Mouse (Mus musculus) limb, embryonic 12.5 days (tissue): ENCODE measurements at regions not wholly inside any gene's neighbourhood (a gene's known extent, or its start where the extent isn't known, plus 50 kb on each side); places are given as distances from the start of the nearest gene placed in this dataset.

ENCODE experiments used
- ATAC-seq: fragments of 200-750 bp; cut with Nextera tagmentation; 2 replicates; pipeline ENCODE4 v1.8.0; 2017; ENCODE audit warnings: low read depth, moderate TSS enrichment; ENCODE audit not compliant: insufficient number of reproducible peaks, insufficient read depth, low FRiP score, low TSS enrichment
- H3K27ac ChIP-seq: fragments of 300-500 bp; sonication (generic); 2 replicates; pipeline ENCODE4 v1.5.1; 2016; ENCODE audit warnings: mild to moderate bottlenecking, moderate library complexity
- H3K27me3 ChIP-seq: fragments of 300-500 bp; sonication (generic); 2 replicates; pipeline ENCODE4 v1.6.1; 2016; ENCODE audit warnings: mild to moderate bottlenecking, moderate library complexity
- H3K36me3 ChIP-seq: fragments of 300-500 bp; sonication (generic); 2 replicates; pipeline ENCODE4 v1.6.1; 2016; ENCODE audit warnings: mild to moderate bottlenecking, moderate library complexity
- H3K4me1 ChIP-seq: fragments of 300-500 bp; sonication (generic); replicated peaks from 2 replicates; pipeline ENCODE4 v1.6.1; 2016
- H3K4me2 ChIP-seq: fragments of 300-500 bp; sonication (generic); 2 replicates; pipeline ENCODE4 v1.6.1; 2016; ENCODE audit warnings: mild to moderate bottlenecking, moderate library complexity
- H3K4me3 ChIP-seq: fragments of 300-500 bp; sonication (generic); replicated peaks from 2 replicates; pipeline ENCODE4 v1.5.1; 2016; ENCODE audit warnings: mild to moderate bottlenecking
- H3K9ac ChIP-seq: fragments of 300-500 bp; sonication (generic); replicated peaks from 2 replicates; pipeline ENCODE4 v1.6.1; 2016; ENCODE audit warnings: mild to moderate bottlenecking, moderate library complexity
- H3K9me3 ChIP-seq: fragments of 300-500 bp; sonication (generic); 2 replicates; pipeline ENCODE4 v1.6.1; 2016; ENCODE audit warnings: mild to moderate bottlenecking, moderate library complexity
- WGBS: fragments of 180-500 bp; shearing (Covaris S2); methylation state at CpG from one replicate; pipeline ENCODE4 v1.1.7; 2016; 5-methylcytosine and 5-hydroxymethylcytosine counted together

GRCm38 (mm10) chr12:97836202-97836908 lies 422.9 kb downstream of the Galc start:
- Histone ChIP-seq H3K27ac (no peak overlapping the region), H3K4me3 (no peak overlapping the region), H3K36me3 (no peaks in the 10 kb centered on the region), H3K4me2 (no peak overlapping the region), H3K4me1 (no peaks in the 10 kb centered on the region), H3K9ac (no peak overlapping the region), H3K9me3 (no peaks in the 10 kb centered on the region), H3K27me3 (no peaks in the 10 kb centered on the region)
- WGBS, result 86% methylated on average over 8 of the region's 8 CpGs
- ATAC-seq, result no peak

GRCm38 (mm10) chr12:97793364-97794120 lies 465.7 kb downstream of the Galc start:
- 32% methylated on average over 16 of the region's 16 CpGs for WGBS
- ATAC-seq, result no peak
- Histone ChIP-seq H3K9me3 (no peaks in the 10 kb centered on the region), H3K36me3 (no peaks in the 10 kb centered on the region), H3K4me2 (no peak overlapping the region), H3K9ac (no peak overlapping the region), H3K4me3 (no peak overlapping the region), H3K27ac (no peak overlapping the region), H3K4me1 (no peaks in the 10 kb centered on the region), H3K27me3 (no peaks in the 10 kb centered on the region)

DNA sequence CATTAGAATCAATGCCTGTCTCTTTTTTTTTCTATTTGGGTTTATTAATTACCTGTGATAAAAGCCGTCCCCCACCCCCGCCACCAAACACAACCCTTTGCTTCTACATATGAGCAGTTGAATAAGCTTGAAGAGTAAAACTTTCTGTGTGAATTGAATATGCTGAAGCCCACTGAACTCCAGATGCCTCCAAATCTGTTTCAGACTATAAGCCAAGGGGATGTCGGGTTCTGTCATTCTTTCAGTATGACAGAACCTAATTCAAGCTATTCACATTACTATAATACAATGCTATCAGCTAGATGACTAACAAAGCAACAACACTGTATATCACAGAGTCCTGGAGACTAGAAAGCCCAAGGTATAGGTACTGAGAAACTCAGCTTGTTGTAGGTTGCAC lies 475.8 kb downstream of the Galc start:
- H3K36me3 ChIP-seq, result no peaks in the 10 kb centered on the region

GRCm38 (mm10) chr12:97759116-97759515 lies 500.1 kb downstream of the Galc start:
- no peaks in the 10 kb centered on the region for H3K27me3 ChIP-seq
- H3K9ac ChIP-seq, result no peak overlapping the region
- no peak for ATAC-seq
- no peak overlapping the region for H3K27ac ChIP-seq
- H3K4me1 ChIP-seq, result no peaks in the 10 kb centered on the region
- no peaks in the 10 kb centered on the region for H3K36me3 ChIP-seq
- no peak overlapping the region for H3K4me3 ChIP-seq
- H3K4me2 ChIP-seq, result no peak overlapping the region
- WGBS, result 85% methylated on average over 3 of the region's 3 CpGs
- H3K9me3 ChIP-seq, result no peaks in the 10 kb centered on the region

More for the DNA sequence above, 475.8 kb downstream of the Galc start:
- H3K4me1 ChIP-seq, result 0 out of 2 replicates have a peak, but pooled peaks cover 3% of the 10 kb centered on the region
- 87% methylated on average over 3 of the region's 3 CpGs for WGBS
- H3K9ac ChIP-seq, result no peak overlapping the region
- no peaks in the 10 kb centered on the region for H3K9me3 ChIP-seq
- H3K4me3 ChIP-seq, result no peak overlapping the region
- H3K27ac ChIP-seq, result no peak overlapping the region
- no peak overlapping the region for H3K4me2 ChIP-seq
- ATAC-seq, result no peak
- H3K27me3 ChIP-seq, result no peaks in the 10 kb centered on the region

DNA sequence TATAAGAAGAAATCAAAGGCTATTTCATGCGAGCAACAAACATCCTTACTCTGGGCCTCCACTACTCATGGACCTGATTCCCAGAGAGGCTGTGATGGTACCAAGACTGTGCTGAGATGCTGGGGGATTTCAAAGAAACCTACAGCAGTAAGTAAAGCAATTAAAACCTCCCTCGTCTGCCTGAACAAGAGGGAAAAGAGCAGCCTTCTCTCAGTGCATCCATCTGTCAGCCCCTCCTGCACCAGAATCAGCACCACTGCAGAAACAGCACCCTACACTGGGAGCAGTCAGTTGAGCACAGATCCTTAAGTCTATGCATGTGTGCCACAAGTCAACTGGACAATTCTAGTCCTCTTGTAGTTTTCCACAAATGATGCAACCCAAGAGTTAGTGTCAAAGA lies 500.6 kb downstream of the Galc start:
- Histone ChIP-seq H3K9me3 (no peaks in the 10 kb centered on the region), H3K9ac (no peak overlapping the region), H3K4me1 (no peaks in the 10 kb centered on the region), H3K27me3 (no peaks in the 10 kb centered on the region), H3K27ac (no peak overlapping the region), H3K4me2 (no peak overlapping the region), H3K36me3 (no peaks in the 10 kb centered on the region), H3K4me3 (no peak overlapping the region)
- WGBS, result 44% methylated on average over 2 of the region's 2 CpGs
- no peak for ATAC-seq

- Histone ChIP-seq H3K9ac (no peak overlapping the region), H3K4me1 (no peaks in the 10 kb centered on the region), H3K27me3 (no peaks in the 10 kb centered on the region), H3K36me3 (no peaks in the 10 kb centered on the region), H3K9me3 (no peaks in the 10 kb centered on the region), H3K4me2 (no peak overlapping the region), H3K4me3 (no peak overlapping the region), H3K27ac (no peak overlapping the region)
- no peak for ATAC-seq
- WGBS, result 61% methylated on average over 2 of the region's 2 CpGs
Observed at GRCm38 (mm10) chr12:97750166-97750565, 509.1 kb downstream of the Galc start.

GRCm38 (mm10) chr12:97740927-97741326 lies 518.3 kb downstream of the Galc start:
- Histone ChIP-seq H3K36me3 (no peaks in the 10 kb centered on the region), H3K9me3 (no peaks in the 10 kb centered on the region), H3K4me1 (no peaks in the 10 kb centered on the region), H3K9ac (no peak overlapping the region), H3K27ac (no peak overlapping the region), H3K4me2 (no peak overlapping the region), H3K4me3 (no peak overlapping the region), H3K27me3 (no peaks in the 10 kb centered on the region)
- WGBS, result 42% methylated on average over 2 of the region's 2 CpGs
- no peak for ATAC-seq

DNA sequence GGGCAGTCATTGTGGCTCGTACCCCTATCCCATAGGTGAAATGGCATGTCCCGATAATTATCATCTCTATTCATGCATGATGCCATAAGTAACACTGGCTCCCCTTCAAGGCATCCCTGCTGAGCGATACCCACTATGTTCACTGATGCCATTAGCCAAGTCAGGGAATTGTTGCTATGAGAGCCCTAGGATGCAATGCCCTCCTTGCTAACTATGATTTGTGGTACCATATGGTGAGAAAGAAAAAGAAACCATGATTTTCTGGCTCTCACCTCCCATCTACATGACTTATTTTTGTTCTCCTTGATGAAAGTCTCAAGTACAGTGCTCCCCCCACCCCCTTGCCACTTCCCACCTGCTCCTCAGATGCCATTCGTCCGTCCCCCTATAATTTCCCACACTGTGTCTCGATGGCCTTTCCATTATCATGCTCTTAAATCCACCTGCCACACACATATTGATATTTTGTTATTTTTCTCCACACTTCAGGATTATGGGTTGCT lies 527.1 kb downstream of the Galc start:
- Histone ChIP-seq H3K4me2 (no peak overlapping the region), H3K27ac (no peak overlapping the region), H3K4me3 (no peak overlapping the region), H3K27me3 (no peaks in the 10 kb centered on the region), H3K36me3 (no peaks in the 10 kb centered on the region), H3K9me3 (no peaks in the 10 kb centered on the region), H3K9ac (no peak overlapping the region), H3K4me1 (no peaks in the 10 kb centered on the region)
- WGBS, result 88% methylated on average over 6 of the region's 6 CpGs
- no peak for ATAC-seq

DNA sequence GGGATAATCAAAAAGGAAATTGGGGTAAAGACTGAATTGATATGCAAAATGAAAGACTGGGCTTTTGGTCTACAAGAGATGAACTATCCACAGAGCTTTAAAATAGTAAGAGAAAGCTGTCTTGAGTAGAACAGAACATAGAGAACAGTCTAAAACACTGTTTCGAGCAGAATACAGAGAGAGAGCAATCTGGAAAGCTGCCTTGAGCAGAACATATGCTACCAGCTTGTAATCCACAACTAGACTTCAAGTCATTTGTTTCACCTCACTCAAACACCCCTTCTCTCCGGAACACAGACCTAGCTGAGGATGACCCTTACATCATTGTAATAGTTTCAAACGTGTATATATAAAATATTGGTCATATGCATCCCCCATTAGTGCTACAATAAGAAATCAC lies 538.7 kb downstream of the Galc start:
- Histone ChIP-seq H3K4me1 (no peaks in the 10 kb centered on the region), H3K9me3 (peaks cover 9% of the 10 kb centered on the region), H3K4me2 (no peak overlapping the region), H3K9ac (no peak overlapping the region), H3K36me3 (no peaks in the 10 kb centered on the region), H3K4me3 (no peak overlapping the region), H3K27ac (no peak overlapping the region), H3K27me3 (no peaks in the 10 kb centered on the region)
- no peak for ATAC-seq
- 76% methylated on average over 3 of the region's 3 CpGs for WGBS

DNA sequence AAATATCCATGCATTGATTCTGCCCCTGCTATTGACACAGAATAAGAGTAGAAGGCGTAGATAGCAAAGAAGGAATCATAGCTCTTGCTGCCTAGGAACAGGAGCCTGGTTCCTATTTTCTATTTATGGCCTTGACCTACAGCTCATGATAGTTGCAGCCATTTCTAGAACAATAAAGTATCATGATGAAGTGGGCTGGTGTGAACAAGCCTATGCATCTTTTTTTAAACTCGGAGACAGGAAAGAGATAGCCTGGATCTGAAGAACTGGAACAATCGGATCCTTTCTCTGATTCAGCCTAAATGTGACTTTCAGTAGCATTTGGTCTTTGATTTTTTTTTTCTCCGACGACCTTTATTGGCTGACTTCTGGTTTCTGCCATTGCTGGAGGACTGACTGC lies 541.4 kb downstream of the Galc start:
- no peaks in the 10 kb centered on the region for H3K27me3 ChIP-seq
- no peak overlapping the region for H3K4me2 ChIP-seq
- no peak for ATAC-seq
- peaks cover 9% of the 10 kb centered on the region for H3K9me3 ChIP-seq
- H3K4me3 ChIP-seq, result no peak overlapping the region
- no peaks in the 10 kb centered on the region for H3K36me3 ChIP-seq
- no peaks in the 10 kb centered on the region for H3K4me1 ChIP-seq
- no peak overlapping the region for H3K27ac ChIP-seq
- 86% methylated on average over 5 of the region's 5 CpGs for WGBS
- H3K9ac ChIP-seq, result no peak overlapping the region
